Mouse (Mus musculus): ENCODE results near the gene Gm13289. TPM values are rescaled to one million over a fixed set of nuclear protein-coding genes. Genes with fewer than 3 reads are reported as not detected.
"Not testable (repeated sequence)": the region's sequence is repeated elsewhere in the genome, so short reads cannot be mapped to it uniquely, and the experiment has no call there.

Gene Gm13289
- polyA plus RNA-seq, 1 experiment from 2014 or later: not detected

GRCm38 (mm10) chr4:88793936-88794675, 17.4 kb downstream of the Gm13289 start, which contains the start of gene Gm13275:
Gene Gm13275, plus strand, starts transcription at chr4:88794487.
- not testable (repeated sequence) for H3K9ac ChIP-seq (replicated peaks; ENCODE audit: low read depth, low read length); H3K4me2 ChIP-seq (replicated peaks; ENCODE audit: low read depth, low read length); H3K27ac ChIP-seq (ENCODE audit: low read length); H3K27me3 ChIP-seq (ENCODE audit: control insufficient read depth, insufficient read depth, low read length); ATAC-seq (ENCODE audit: insufficient number of reproducible peaks, insufficient read depth, low FRiP score, low read depth); H3K4me3 ChIP-seq (ENCODE audit: low read depth, low read length); H3K4me1 ChIP-seq (ENCODE audit: control insufficient read depth, insufficient read depth, low read length); H3K9me3 ChIP-seq (ENCODE audit: control insufficient read depth, low read depth, low read length); H3K36me3 ChIP-seq (ENCODE audit: control insufficient read depth, insufficient read depth, low read length)
- 0% methylated on average over 6 of the region's 52 CpGs for WGBS

- not testable (repeated sequence) for H3K4me2 ChIP-seq (replicated peaks; ENCODE audit: low read depth, low read length); H3K9ac ChIP-seq (replicated peaks; ENCODE audit: low read depth, low read length); H3K4me1 ChIP-seq (ENCODE audit: control insufficient read depth, insufficient read depth, low read length); H3K27me3 ChIP-seq (ENCODE audit: control insufficient read depth, insufficient read depth, low read length); H3K36me3 ChIP-seq (ENCODE audit: control insufficient read depth, insufficient read depth, low read length); H3K27ac ChIP-seq (ENCODE audit: low read length); ATAC-seq (ENCODE audit: insufficient number of reproducible peaks, insufficient read depth, low FRiP score, low read depth); H3K4me3 ChIP-seq (ENCODE audit: low read depth, low read length); H3K9me3 ChIP-seq (ENCODE audit: control insufficient read depth, low read depth, low read length)
- no CpG with 5 or more reads among the region's 28 CpGs for WGBS
Observed at GRCm38 (mm10) chr4:88797097-88797496, 20.4 kb downstream of the Gm13289 start, which contains the start of gene Gm13279. Gene Gm13279, plus strand, starts transcription at chr4:88797397.

GRCm38 (mm10) chr4:88799365-88799764, 22.6 kb downstream of the Gm13289 start, which contains the start of gene Gm13285:
Gene Gm13285, plus strand, starts transcription at chr4:88799665.
- H3K4me1 ChIP-seq (ENCODE audit: control insufficient read depth, insufficient read depth, low read length); H3K27me3 ChIP-seq (ENCODE audit: control insufficient read depth, insufficient read depth, low read length); H3K27ac ChIP-seq (ENCODE audit: low read length); H3K4me3 ChIP-seq (ENCODE audit: low read depth, low read length); H3K9me3 ChIP-seq (ENCODE audit: control insufficient read depth, low read depth, low read length); H3K9ac ChIP-seq (replicated peaks; ENCODE audit: low read depth, low read length); H3K36me3 ChIP-seq (ENCODE audit: control insufficient read depth, insufficient read depth, low read length); ATAC-seq (ENCODE audit: insufficient number of reproducible peaks, insufficient read depth, low FRiP score, low read depth); H3K4me2 ChIP-seq (replicated peaks; ENCODE audit: low read depth, low read length): not testable (repeated sequence)
- 25% methylated on average over 1 of the region's 7 CpGs for WGBS

GRCm38 (mm10) chr4:88802954-88803353, 26.2 kb downstream of the Gm13289 start, which contains the start of gene Gm13287:
Gene Gm13287, plus strand, starts transcription at chr4:88803254.
- ATAC-seq (ENCODE audit: insufficient number of reproducible peaks, insufficient read depth, low FRiP score, low read depth): not testable (repeated sequence)

GRCm38 (mm10) chr4:88805231-88805630, 28.5 kb downstream of the Gm13289 start, which contains the start of gene Gm13288:
Gene Gm13288, plus strand, starts transcription at chr4:88805531.
- not testable (repeated sequence) for H3K27me3 ChIP-seq (ENCODE audit: control insufficient read depth, insufficient read depth, low read length); H3K4me2 ChIP-seq (replicated peaks; ENCODE audit: low read depth, low read length); H3K4me1 ChIP-seq (ENCODE audit: control insufficient read depth, insufficient read depth, low read length); H3K4me3 ChIP-seq (ENCODE audit: low read depth, low read length); H3K36me3 ChIP-seq (ENCODE audit: control insufficient read depth, insufficient read depth, low read length); H3K27ac ChIP-seq (ENCODE audit: low read length); H3K9ac ChIP-seq (replicated peaks; ENCODE audit: low read depth, low read length); H3K9me3 ChIP-seq (ENCODE audit: control insufficient read depth, low read depth, low read length); ATAC-seq (ENCODE audit: insufficient number of reproducible peaks, insufficient read depth, low FRiP score, low read depth)
- WGBS: no CpG with 5 or more reads among the region's 8 CpGs

More at GRCm38 (mm10) chr4:88802954-88803353, 26.2 kb downstream of the Gm13289 start, which contains the start of gene Gm13287:
- H3K27me3 ChIP-seq (ENCODE audit: control insufficient read depth, insufficient read depth, low read length); H3K9me3 ChIP-seq (ENCODE audit: control insufficient read depth, low read depth, low read length); H3K4me2 ChIP-seq (replicated peaks; ENCODE audit: low read depth, low read length); H3K4me3 ChIP-seq (ENCODE audit: low read depth, low read length); H3K36me3 ChIP-seq (ENCODE audit: control insufficient read depth, insufficient read depth, low read length); H3K9ac ChIP-seq (replicated peaks; ENCODE audit: low read depth, low read length); H3K27ac ChIP-seq (ENCODE audit: low read length); H3K4me1 ChIP-seq (ENCODE audit: control insufficient read depth, insufficient read depth, low read length): not testable (repeated sequence)
- WGBS: no CpG with 5 or more reads among the region's 29 CpGs

- H3K9me3 ChIP-seq (ENCODE audit: control insufficient read depth, low read depth, low read length); H3K4me2 ChIP-seq (replicated peaks; ENCODE audit: low read depth, low read length); H3K27ac ChIP-seq (ENCODE audit: low read length); H3K9ac ChIP-seq (replicated peaks; ENCODE audit: low read depth, low read length); ATAC-seq (ENCODE audit: insufficient number of reproducible peaks, insufficient read depth, low FRiP score, low read depth); H3K4me1 ChIP-seq (ENCODE audit: control insufficient read depth, insufficient read depth, low read length); H3K36me3 ChIP-seq (ENCODE audit: control insufficient read depth, insufficient read depth, low read length); H3K27me3 ChIP-seq (ENCODE audit: control insufficient read depth, insufficient read depth, low read length); H3K4me3 ChIP-seq (ENCODE audit: low read depth, low read length): not testable (repeated sequence)
- no CpG with 5 or more reads among the region's 34 CpGs for WGBS
Observed at GRCm38 (mm10) chr4:88805761-88806160, 29.0 kb downstream of the Gm13289 start.

- ATAC-seq (ENCODE audit: insufficient number of reproducible peaks, insufficient read depth, low FRiP score, low read depth): no peak
- H3K36me3 ChIP-seq (ENCODE audit: control insufficient read depth, insufficient read depth, low read length): no peaks in the 10 kb centered on the region
- no peaks in the 10 kb centered on the region for H3K4me1 ChIP-seq (ENCODE audit: control insufficient read depth, insufficient read depth, low read length)
- WGBS: 52% methylated on average over 3 of the region's 3 CpGs
- H3K4me3 ChIP-seq (ENCODE audit: low read depth, low read length): no peak within 1 kb of the TSS
- no peak within 1 kb of the TSS for H3K27ac ChIP-seq (ENCODE audit: low read length)
- no peaks in the 10 kb centered on the region; the same call in 1 of the 2 replicates for H3K27me3 ChIP-seq (ENCODE audit: control insufficient read depth, insufficient read depth, low read length)
- no peaks in the 10 kb centered on the region for H3K9me3 ChIP-seq (ENCODE audit: control insufficient read depth, low read depth, low read length)
- H3K9ac ChIP-seq (replicated peaks; ENCODE audit: low read depth, low read length): no peak within 1 kb of the TSS
- H3K4me2 ChIP-seq (replicated peaks; ENCODE audit: low read depth, low read length): no peak within 1 kb of the TSS
Observed at GRCm38 (mm10) chr4:88815928-88816327, 39.2 kb downstream of the Gm13289 start, which contains the start of gene Ifna7. Gene Ifna7, plus strand, starts transcription at chr4:88816228.

- Histone ChIP-seq H3K4me3 (ENCODE audit: low read depth, low read length) (no peak within 1 kb of the TSS), H3K4me1 (ENCODE audit: control insufficient read depth, insufficient read depth, low read length) (no peaks in the 10 kb centered on the region), H3K27ac (ENCODE audit: low read length) (no peak within 1 kb of the TSS), H3K36me3 (ENCODE audit: control insufficient read depth, insufficient read depth, low read length) (no peaks in the 10 kb centered on the region), H3K9ac (replicated peaks; ENCODE audit: low read depth, low read length) (no peak within 1 kb of the TSS), H3K27me3 (ENCODE audit: control insufficient read depth, insufficient read depth, low read length) (no peaks in the 10 kb centered on the region; the same call in 1 of the 2 replicates), H3K4me2 (replicated peaks; ENCODE audit: low read depth, low read length) (no peak within 1 kb of the TSS), H3K9me3 (ENCODE audit: control insufficient read depth, low read depth, low read length) (no peaks in the 10 kb centered on the region)
- 90% methylated on average over 1 of the region's 1 CpGs for whole genome bisulfite sequencing
- no peak for ATAC-seq (ENCODE audit: insufficient number of reproducible peaks, insufficient read depth, low FRiP score, low read depth)
Observed at GRCm38 (mm10) chr4:88819659-88820058, 42.9 kb downstream of the Gm13289 start, which contains the start of gene Ifna11. Gene Ifna11, plus strand, starts transcription at chr4:88819959.

Data from stomach, embryonic 14.5 days (tissue).